Mouse (Mus musculus) cerebellum, adult 2 months (tissue): ENCODE measurements around the gene Fam107b. TPM values are rescaled to one million over a fixed set of nuclear protein-coding genes. Genes with fewer than 3 reads are reported as not detected.

Experiments
- DNase-seq, 2 experiments: peaks; one replicate each; pipeline ENCODE4 v3.0.0; 2021
- H3K27ac ChIP-seq: fragments of 200-500 bp; 2 replicates; pipeline ENCODE4 v1.5.1; 2012; ENCODE audit warnings: low read length, control low read depth, inconsistent platforms; ENCODE audit not compliant: insufficient read depth
- H3K27me3 ChIP-seq: fragments of 200-500 bp; 2 replicates; pipeline ENCODE4 v1.6.1; 2012; ENCODE audit warnings: inconsistent platforms, mild to moderate bottlenecking, low read length, moderate library complexity; ENCODE audit not compliant: control insufficient read depth, insufficient read depth
- H3K4me1 ChIP-seq: fragments of 200-500 bp; 2 replicates; pipeline ENCODE4 v1.6.1; 2011; ENCODE audit warnings: low read length; ENCODE audit not compliant: control insufficient read depth, insufficient read depth
- H3K4me3 ChIP-seq: fragments of 200-500 bp; replicated peaks from 2 replicates; pipeline ENCODE3; 2011; ENCODE audit warnings: mild to moderate bottlenecking, low read depth, low read length, control low read depth; ENCODE audit not compliant: insufficient read depth
- CTCF ChIP-seq: fragments of 200-500 bp; IDR thresholded peaks from 2 replicates; pipeline ENCODE4 v1.5.1; 2011; ENCODE audit warnings: low read depth, mild to moderate bottlenecking, control low read depth, low read length, moderate library complexity, borderline replicate concordance; ENCODE audit not compliant: insufficient read depth
- POLR2A ChIP-seq: fragments of 200-500 bp; IDR thresholded peaks from 2 replicates; pipeline ENCODE4 v1.6.1; 2011; ENCODE audit warnings: low read length, control low read depth, borderline replicate concordance; ENCODE audit not compliant: insufficient read depth
- WGBS: fragments of 180-500 bp; shearing (Covaris S2); methylation state at CpG from one replicate; pipeline ENCODE4 v1.1.7; 2018; 5-methylcytosine and 5-hydroxymethylcytosine counted together
- polyA plus RNA-seq: library from polyadenylated mRNA; depleted of rRNA; stranded (reverse); fragments of >200 nt; gene quantifications from 2 replicates; pipeline ENCODE4 v1.2.3, GENCODE M21; 2012

The Fam107b gene
- polyA plus RNA-seq, 1 experiment = 63.7 TPM

- peak in 1 of 2 experiments; percentile 41 for DNase-seq
- H3K4me1 ChIP-seq = peaks cover 7% of the 10 kb centered on the region
- TF ChIP-seq CTCF (no peak), POLR2A (no peak)
- no peaks in the 10 kb centered on the region for H3K27me3 ChIP-seq
- WGBS = 59% methylated on average over 5 of the region's 5 CpGs
- H3K4me3 ChIP-seq = no peak overlapping the region
- no peak overlapping the region for H3K27ac ChIP-seq
Measured at GRCm38 (mm10) chr2:3721107-3721506, 150.8 kb downstream of the Fam107b start.

- 92% methylated on average over 6 of the region's 6 CpGs for WGBS
- H3K4me3 ChIP-seq = no peak overlapping the region
- H3K4me1 ChIP-seq = peaks cover 11% of the 10 kb centered on the region
- H3K27me3 ChIP-seq = no peaks in the 10 kb centered on the region
- no peak for TF ChIP-seq CTCF
- no peak for TF ChIP-seq POLR2A
- H3K27ac ChIP-seq = no peak overlapping the region
- no peak for DNase-seq
Measured at GRCm38 (mm10) chr2:3721974-3722373, 151.7 kb downstream of the Fam107b start.

GRCm38 (mm10) chr2:3723391-3724106 lies 153.3 kb downstream of the Fam107b start:
- Histone ChIP-seq H3K4me1 (peaks cover 15% of the 10 kb centered on the region), H3K27ac (no peak overlapping the region), H3K4me3 (no peak overlapping the region), H3K27me3 (no peaks in the 10 kb centered on the region)
- DNase-seq = no peak
- TF ChIP-seq POLR2A (no peak), CTCF (no peak)
- 88% methylated on average over 8 of the region's 8 CpGs for WGBS

GRCm38 (mm10) chr2:3726501-3727078 lies 156.3 kb downstream of the Fam107b start:
- DNase-seq = no peak
- H3K4me1 ChIP-seq = peaks cover 15% of the 10 kb centered on the region
- TF ChIP-seq CTCF (no peak), POLR2A (no peak)
- WGBS = 49% methylated on average over 13 of the region's 13 CpGs
- H3K27me3 ChIP-seq = no peaks in the 10 kb centered on the region
- 0 out of 2 replicates have a peak overlapping the region, but pooled peaks have one; percentile 15 for H3K27ac ChIP-seq
- no peak overlapping the region for H3K4me3 ChIP-seq

- no peak overlapping the region for H3K4me3 ChIP-seq
- peaks cover 21% of the 10 kb centered on the region for H3K4me1 ChIP-seq
- 80% methylated on average over 5 of the region's 5 CpGs for WGBS
- DNase-seq = no peak
- TF ChIP-seq CTCF (no peak), POLR2A (no peak)
- H3K27ac ChIP-seq = peak overlapping the region; percentile 50; the same call in 1 of the 2 replicates
- H3K27me3 ChIP-seq = no peaks in the 10 kb centered on the region
Measured at GRCm38 (mm10) chr2:3727225-3727930, 157.1 kb downstream of the Fam107b start.

- no peak overlapping the region for H3K4me3 ChIP-seq
- H3K27me3 ChIP-seq = no peaks in the 10 kb centered on the region
- no peak overlapping the region for H3K27ac ChIP-seq
- 98% methylated on average over 4 of the region's 4 CpGs for WGBS
- TF ChIP-seq CTCF = no peak
- TF ChIP-seq POLR2A = no peak
- DNase-seq = no peak
- peaks cover 24% of the 10 kb centered on the region for H3K4me1 ChIP-seq
Measured at GRCm38 (mm10) chr2:3728090-3728489, 157.8 kb downstream of the Fam107b start.

- Histone ChIP-seq H3K27ac (no peak overlapping the region), H3K27me3 (no peaks in the 10 kb centered on the region), H3K4me1 (peaks cover 24% of the 10 kb centered on the region), H3K4me3 (no peak overlapping the region)
- no peak for DNase-seq
- no peak for TF ChIP-seq CTCF
- TF ChIP-seq POLR2A = no peak
- WGBS = 91% methylated on average over 3 of the region's 3 CpGs
Measured at GRCm38 (mm10) chr2:3729586-3729985, 159.3 kb downstream of the Fam107b start.
